Mouse (Mus musculus) stomach, embryonic 16.5 days (tissue): Measurements from ENCODE around the gene Shisa3. TPM values are rescaled to one million over a fixed set of nuclear protein-coding genes. Genes with fewer than 3 reads are reported as not detected.
A peak's percentile ranks its signal among the peaks of the same experiment; 100 is the strongest.

ENCODE experiments used
- ATAC-seq: fragments of 200-750 bp; cut with Nextera tagmentation; 2 replicates; pipeline ENCODE4 v1.8.0; 2017; ENCODE audit warnings: moderate number of reproducible peaks, moderate TSS enrichment; ENCODE audit not compliant: insufficient read depth, low FRiP score
- H3K27ac ChIP-seq: fragments of 300-500 bp; sonication (generic); 2 replicates; pipeline ENCODE4 v1.5.1; 2014; ENCODE audit warnings: low read length
- H3K27me3 ChIP-seq: fragments of 300-500 bp; sonication (generic); 2 replicates; pipeline ENCODE4 v1.6.1; 2014; ENCODE audit warnings: low read length, control low read depth, mixed read lengths; ENCODE audit not compliant: control insufficient read depth, insufficient read depth
- H3K36me3 ChIP-seq: fragments of 300-500 bp; sonication (generic); 2 replicates; pipeline ENCODE4 v1.6.1; 2014; ENCODE audit warnings: low read length; ENCODE audit not compliant: control insufficient read depth, insufficient read depth
- H3K4me1 ChIP-seq: fragments of 300-500 bp; sonication (generic); 2 replicates; pipeline ENCODE4 v1.6.1; 2014; ENCODE audit warnings: low read length, control low read depth, mixed read lengths; ENCODE audit not compliant: control insufficient read depth, insufficient read depth
- H3K4me2 ChIP-seq: fragments of 300-500 bp; sonication (generic); 2 replicates; pipeline ENCODE4 v1.6.1; 2014; ENCODE audit warnings: low read depth, low read length, mixed read lengths
- H3K4me3 ChIP-seq: fragments of 300-500 bp; sonication (generic); replicated peaks from 2 replicates; pipeline ENCODE4 v1.5.1; 2014; ENCODE audit warnings: mild to moderate bottlenecking, low read length
- H3K9ac ChIP-seq: fragments of 300-500 bp; sonication (generic); 2 replicates; pipeline ENCODE4 v1.6.1; 2014; ENCODE audit warnings: low read length
- H3K9me3 ChIP-seq: fragments of 300-500 bp; sonication (generic); replicated peaks from 2 replicates; pipeline ENCODE4 v1.6.1; 2016; ENCODE audit warnings: low read length, control low read depth; ENCODE audit not compliant: control insufficient read depth
- WGBS: fragments of 180-500 bp; shearing (Covaris S2); extraction: QIAGEN DNeasy Blood & Tissue Kit; methylation state at CpG from one replicate; pipeline ENCODE4 v1.1.7; 2014; 5-methylcytosine and 5-hydroxymethylcytosine counted together
- polyA plus RNA-seq: library from polyadenylated mRNA; unstranded; fragments of >200 nt; fragmentation: Nextera tagmentation; extraction: Ambion mirVana; gene quantifications from 2 replicates; pipeline ENCODE4 v1.2.1, GENCODE M21; 2015

The Shisa3 gene
- polyA plus RNA-seq, 1 experiment from 2014 or later, result 29.3 TPM

DNA sequence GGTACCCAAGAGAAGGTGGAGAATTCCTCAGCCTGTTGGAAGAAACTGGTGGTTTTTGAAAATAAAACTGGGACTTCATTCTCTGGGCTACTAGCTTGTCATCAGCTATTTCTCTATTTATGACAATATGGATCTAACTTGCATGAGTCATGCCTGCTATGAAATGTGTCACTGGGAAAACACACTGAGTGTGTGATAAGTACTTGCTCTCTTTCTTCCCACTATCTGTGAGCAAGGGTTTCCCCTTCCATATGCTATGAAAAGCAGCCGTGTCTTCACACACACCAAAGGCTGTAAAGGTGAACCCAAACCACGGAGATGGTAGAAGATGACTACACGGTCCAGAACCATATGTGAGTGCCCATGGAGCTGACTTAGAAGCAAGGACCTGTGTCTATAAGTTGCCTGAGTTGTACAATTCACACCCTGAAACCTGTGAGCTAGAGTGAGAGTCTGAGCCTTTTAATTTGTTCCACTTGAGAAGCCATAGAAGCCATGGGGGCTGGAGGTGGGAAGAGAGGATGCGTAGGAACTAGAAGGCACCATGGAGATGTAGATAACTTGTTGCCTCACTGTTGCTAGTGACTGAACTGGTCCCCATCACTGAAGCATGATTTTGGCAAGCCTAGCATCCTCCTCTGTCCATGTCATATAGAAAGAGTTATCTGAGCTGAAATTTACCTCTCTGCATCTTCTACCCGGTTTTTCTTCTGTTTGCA is 36.0 kb downstream of the Shisa3 start:
- H3K4me1 ChIP-seq, result no peaks in the 10 kb centered on the region
- H3K27me3 ChIP-seq, result no peaks in the 10 kb centered on the region
- no peak overlapping the region for H3K4me3 ChIP-seq
- H3K36me3 ChIP-seq, result no peaks in the 10 kb centered on the region
- no peak overlapping the region for H3K9ac ChIP-seq
- no peak for ATAC-seq
- no peak overlapping the region for H3K27ac ChIP-seq
- no peaks in the 10 kb centered on the region for H3K9me3 ChIP-seq
- 85% methylated on average over 5 of the region's 5 CpGs for WGBS
- H3K4me2 ChIP-seq, result no peak overlapping the region

DNA sequence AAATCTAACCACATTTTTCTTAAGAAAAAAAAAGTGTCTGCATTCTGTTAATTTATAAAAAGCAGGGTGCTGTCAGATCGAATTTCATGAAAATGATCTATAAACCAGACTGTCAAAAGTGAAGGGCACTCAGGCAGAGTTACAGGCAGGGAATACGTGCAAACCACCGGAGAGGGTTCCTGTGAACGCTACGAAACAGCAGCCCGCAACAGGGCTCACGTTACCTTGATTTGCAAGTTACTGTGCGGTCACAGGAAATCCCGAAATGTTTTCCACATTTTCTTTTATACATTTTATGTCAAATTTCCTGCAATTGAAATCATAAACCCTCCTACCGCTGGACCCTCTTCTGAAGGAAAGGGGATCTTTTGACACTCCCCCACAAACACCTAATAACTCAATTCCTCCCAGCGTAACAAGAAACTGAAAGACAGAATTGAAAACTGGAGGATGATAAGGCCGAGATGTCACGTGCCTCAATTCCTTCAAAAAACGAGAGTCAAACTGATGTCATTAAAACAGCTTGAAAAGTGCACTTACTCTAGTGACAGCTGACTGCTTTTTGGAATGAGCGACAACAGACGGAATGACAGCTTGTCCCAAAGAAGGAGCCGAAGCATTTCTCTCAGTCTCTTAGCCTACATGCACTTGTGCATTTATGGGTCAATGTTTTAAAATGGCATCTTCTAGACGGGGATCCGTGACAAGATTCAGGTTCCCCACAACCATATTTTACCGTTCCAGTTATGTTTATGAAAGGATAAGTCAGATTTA is 39.3 kb downstream of the Shisa3 start:
- WGBS, result 75% methylated on average over 20 of the region's 20 CpGs
- no peak overlapping the region for H3K4me2 ChIP-seq
- H3K27me3 ChIP-seq, result no peaks in the 10 kb centered on the region
- no peak overlapping the region for H3K9ac ChIP-seq
- H3K36me3 ChIP-seq, result no peaks in the 10 kb centered on the region
- H3K9me3 ChIP-seq, result no peaks in the 10 kb centered on the region
- H3K27ac ChIP-seq, result no peak overlapping the region
- H3K4me3 ChIP-seq, result no peak overlapping the region
- H3K4me1 ChIP-seq, result no peaks in the 10 kb centered on the region
- no peak for ATAC-seq

DNA sequence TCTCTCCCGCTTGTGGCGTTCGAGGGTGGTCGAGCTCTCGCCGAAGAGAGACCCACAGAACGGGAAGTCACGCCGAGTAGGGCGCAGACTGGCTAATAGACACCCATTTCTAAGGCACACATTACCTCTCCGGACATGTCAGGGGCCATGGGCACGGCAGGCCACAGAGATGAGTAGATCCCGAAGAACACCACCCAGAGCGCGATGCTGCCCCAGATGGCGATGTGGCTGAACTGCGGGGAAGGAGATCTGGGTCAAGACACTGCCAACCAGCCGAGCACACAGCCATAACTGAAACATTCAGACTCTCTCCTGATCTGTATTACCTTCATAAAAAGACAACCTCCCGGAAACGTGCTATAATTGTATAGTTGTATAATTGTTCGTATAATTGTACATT is 39.9 kb downstream of the Shisa3 start:
- no peak for ATAC-seq
- Histone ChIP-seq H3K27me3 (no peaks in the 10 kb centered on the region), H3K9ac (no peak overlapping the region), H3K4me3 (no peak overlapping the region), H3K4me2 (no peak overlapping the region), H3K36me3 (no peaks in the 10 kb centered on the region), H3K27ac (no peak overlapping the region), H3K4me1 (no peaks in the 10 kb centered on the region), H3K9me3 (no peaks in the 10 kb centered on the region)
- WGBS, result 83% methylated on average over 21 of the region's 21 CpGs

DNA sequence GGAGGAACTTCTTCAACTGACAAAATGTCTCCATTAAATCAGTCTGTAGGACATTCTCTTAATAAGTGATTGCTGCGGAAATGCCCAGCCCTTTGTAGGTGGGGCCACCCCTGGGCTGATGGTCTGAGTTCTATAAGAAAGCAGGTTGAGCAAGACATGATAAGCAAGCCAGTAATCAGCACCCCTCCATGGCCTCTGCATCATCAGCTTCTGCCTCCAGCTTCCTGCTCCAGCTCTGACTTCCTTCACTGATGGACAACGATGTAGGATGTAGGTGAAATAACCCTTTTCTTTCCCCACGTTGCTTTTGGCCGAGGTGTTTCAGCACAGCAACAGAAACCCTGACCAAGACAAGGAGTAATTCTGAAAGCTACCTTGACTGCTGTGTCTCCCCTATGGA is 41.5 kb downstream of the Shisa3 start:
- H3K27me3 ChIP-seq, result no peaks in the 10 kb centered on the region
- H3K36me3 ChIP-seq, result no peaks in the 10 kb centered on the region
- H3K9ac ChIP-seq, result no peak overlapping the region
- no peak overlapping the region for H3K4me2 ChIP-seq
- no peaks in the 10 kb centered on the region for H3K4me1 ChIP-seq
- ATAC-seq, result no peak
- H3K9me3 ChIP-seq, result no peaks in the 10 kb centered on the region
- H3K4me3 ChIP-seq, result no peak overlapping the region
- 80% methylated on average over 4 of the region's 4 CpGs for WGBS
- no peak overlapping the region for H3K27ac ChIP-seq

DNA sequence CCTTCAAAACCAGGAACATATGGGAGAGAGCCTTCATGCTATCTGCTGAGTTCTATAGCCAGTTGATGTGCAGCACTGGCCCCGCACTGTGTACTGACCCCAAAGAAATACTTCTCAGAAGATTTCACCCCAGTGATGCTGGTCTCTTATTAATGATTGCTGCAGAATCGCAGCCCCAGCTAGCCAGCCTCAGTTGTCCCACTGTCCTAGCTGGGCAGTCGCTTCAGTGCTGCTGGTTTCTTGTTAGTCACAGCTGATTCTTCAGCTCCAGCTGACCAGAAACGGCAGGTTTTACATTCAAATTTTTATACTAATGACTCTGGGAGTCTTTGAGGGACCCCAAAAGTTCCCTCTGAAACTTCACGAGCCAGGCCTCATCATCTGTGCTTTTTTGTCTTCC is 42.3 kb downstream of the Shisa3 start:
- Histone ChIP-seq H3K4me2 (no peak overlapping the region), H3K36me3 (no peaks in the 10 kb centered on the region), H3K9ac (no peak overlapping the region), H3K27ac (no peak overlapping the region), H3K9me3 (no peaks in the 10 kb centered on the region), H3K4me3 (no peak overlapping the region), H3K27me3 (no peaks in the 10 kb centered on the region), H3K4me1 (no peaks in the 10 kb centered on the region)
- WGBS, result 93% methylated on average over 5 of the region's 5 CpGs
- no peak for ATAC-seq

DNA sequence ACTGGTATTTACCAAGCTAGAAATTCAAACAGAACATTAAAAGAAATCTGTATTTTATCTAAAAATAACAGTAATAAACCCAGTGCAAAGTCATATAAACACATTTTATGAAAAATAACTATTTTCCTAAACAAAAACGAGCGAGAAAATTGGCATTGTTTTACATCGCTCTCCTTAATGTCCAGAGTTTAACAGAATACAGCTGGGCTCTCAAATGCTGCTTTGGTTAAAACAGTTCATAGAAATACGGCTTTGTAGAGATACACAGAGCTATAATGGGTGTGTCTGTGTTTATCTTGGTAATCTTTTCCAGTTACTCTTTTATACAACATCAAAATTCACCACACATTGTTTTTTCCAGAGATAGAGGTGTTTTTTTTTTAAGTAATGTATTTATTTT is 44.8 kb downstream of the Shisa3 start:
- H3K4me3 ChIP-seq, result no peak overlapping the region
- 43% methylated on average over 4 of the region's 4 CpGs for WGBS
- no peaks in the 10 kb centered on the region for H3K9me3 ChIP-seq
- no peak overlapping the region for H3K4me2 ChIP-seq
- no peaks in the 10 kb centered on the region for H3K36me3 ChIP-seq
- no peak overlapping the region for H3K27ac ChIP-seq
- peak; percentile 64; the same call in 1 of the 2 replicates for ATAC-seq
- peaks cover 6% of the 10 kb centered on the region for H3K4me1 ChIP-seq
- H3K27me3 ChIP-seq, result no peaks in the 10 kb centered on the region
- no peak overlapping the region for H3K9ac ChIP-seq

DNA sequence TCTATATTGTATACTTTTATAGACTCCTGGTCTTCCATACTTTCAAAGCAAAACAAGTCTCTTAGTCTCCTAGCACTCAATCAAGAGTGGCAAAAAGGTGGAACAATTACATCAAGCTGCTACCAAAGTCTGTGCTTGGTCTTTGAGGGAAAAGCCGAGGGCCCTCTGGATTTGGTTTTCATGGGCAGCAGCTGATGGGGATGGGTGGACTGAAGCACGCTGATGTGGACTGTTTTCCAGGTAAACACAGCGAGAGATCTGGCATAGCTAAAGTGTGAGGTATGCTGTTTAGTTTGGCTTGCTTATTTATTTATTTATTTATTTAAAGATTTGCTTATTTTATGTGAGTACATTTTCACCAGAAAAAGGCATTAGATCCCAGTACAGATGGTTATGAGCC is 45.9 kb downstream of the Shisa3 start:
- WGBS, result 93% methylated on average over 3 of the region's 3 CpGs
- no peaks in the 10 kb centered on the region for H3K36me3 ChIP-seq
- H3K4me1 ChIP-seq, result peaks cover 6% of the 10 kb centered on the region
- H3K9ac ChIP-seq, result no peak overlapping the region
- H3K4me2 ChIP-seq, result no peak overlapping the region
- no peak overlapping the region for H3K27ac ChIP-seq
- H3K27me3 ChIP-seq, result no peaks in the 10 kb centered on the region
- H3K4me3 ChIP-seq, result no peak overlapping the region
- no peaks in the 10 kb centered on the region for H3K9me3 ChIP-seq
- no peak for ATAC-seq

DNA sequence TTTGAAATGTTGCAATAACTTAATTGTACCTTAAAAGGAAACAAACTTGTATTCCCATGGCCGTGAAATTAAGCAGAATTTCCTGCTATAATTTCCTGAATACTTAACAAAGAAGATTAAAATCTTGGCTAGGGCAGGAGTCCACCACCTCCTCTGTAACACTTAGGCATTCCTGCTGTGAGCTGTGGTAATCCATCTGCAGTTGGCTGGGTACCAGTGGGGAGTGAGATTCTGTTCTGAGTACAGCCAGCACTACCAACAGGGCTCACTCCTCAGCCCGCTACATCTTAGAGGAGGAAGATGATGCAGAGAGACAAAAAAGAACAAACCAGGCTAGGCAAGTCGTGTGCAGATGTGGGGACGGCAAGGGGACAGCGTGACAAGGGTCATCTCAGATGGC is 46.9 kb downstream of the Shisa3 start:
- Histone ChIP-seq H3K4me2 (no peak overlapping the region), H3K27ac (no peak overlapping the region), H3K27me3 (no peaks in the 10 kb centered on the region), H3K4me1 (peaks cover 6% of the 10 kb centered on the region), H3K9me3 (no peaks in the 10 kb centered on the region), H3K4me3 (no peak overlapping the region), H3K9ac (no peak overlapping the region), H3K36me3 (no peaks in the 10 kb centered on the region)
- no peak for ATAC-seq
- WGBS, result 91% methylated on average over 5 of the region's 5 CpGs

DNA sequence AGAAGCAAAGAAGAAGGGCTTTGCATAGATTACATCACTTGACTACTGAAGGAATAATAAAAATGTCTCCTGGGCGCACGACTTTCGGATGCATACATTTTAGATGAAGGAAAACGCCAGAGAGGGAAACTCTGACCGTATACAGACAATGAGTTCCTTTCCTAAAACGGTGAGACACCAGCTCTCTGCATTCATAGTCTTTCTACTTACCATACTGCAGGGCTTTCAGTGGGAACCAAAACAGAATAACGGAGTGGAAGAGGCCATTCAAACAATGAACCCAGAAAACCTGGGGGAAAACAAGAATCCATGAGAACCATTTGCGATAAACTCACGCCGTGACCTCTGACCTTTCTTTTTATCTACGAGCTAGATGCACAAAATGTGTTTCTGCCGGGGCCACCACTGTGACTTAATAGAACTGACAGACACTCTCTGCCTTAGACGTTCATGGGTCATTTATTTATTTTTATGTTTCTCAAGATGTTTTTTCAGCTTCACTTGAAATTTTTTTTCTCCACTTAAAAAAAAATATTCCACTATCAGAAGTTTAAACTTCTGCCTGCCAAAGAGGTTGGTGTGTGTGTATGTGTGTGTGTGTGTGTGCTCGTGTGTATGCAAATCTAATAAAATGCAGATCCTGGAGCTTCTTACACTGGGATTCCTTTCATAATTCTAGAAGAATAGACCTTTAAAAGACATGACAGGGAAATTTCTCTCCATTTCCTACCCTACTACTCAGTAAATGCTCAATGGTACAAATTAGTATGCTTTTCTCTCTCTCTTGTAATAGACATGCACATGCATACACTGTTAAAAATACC is 48.2 kb downstream of the Shisa3 start:
- no peak for ATAC-seq
- Histone ChIP-seq H3K4me1 (peaks cover 6% of the 10 kb centered on the region), H3K27me3 (no peaks in the 10 kb centered on the region), H3K27ac (no peak overlapping the region), H3K9ac (no peak overlapping the region), H3K9me3 (no peaks in the 10 kb centered on the region), H3K4me3 (no peak overlapping the region), H3K4me2 (no peak overlapping the region), H3K36me3 (no peaks in the 10 kb centered on the region)
- 66% methylated on average over 14 of the region's 14 CpGs for WGBS
